Mouse (Mus musculus) activated CD4-positive, CD25-positive, alpha-beta regulatory T cell, adult 4 months (primary cell): ENCODE data around the gene Nxpe2. TPM values are rescaled to one million over a fixed set of nuclear protein-coding genes. Genes with fewer than 3 reads are reported as not detected.
A peak's percentile ranks its signal among the peaks of the same experiment; 100 is the strongest.
"Not testable (repeated sequence)": the region's sequence is repeated elsewhere in the genome, so short reads cannot be mapped to it uniquely, and the experiment has no call there.

Experiments
- ATAC-seq: one replicate; pipeline ENCODE4 v1.8.0; 2017
- polyA plus RNA-seq, 2 experiments: library from polyadenylated mRNA; unstranded; fragments of 100-300 nt; shearing (Covaris generic); gene quantifications; one replicate each; pipeline ENCODE4 v1.2.1; 2017

Gene Nxpe2
- under 1 TPM in 1 of 2 experiments, not detected in 1; 0.24 TPM for polyA plus RNA-seq

DNA sequence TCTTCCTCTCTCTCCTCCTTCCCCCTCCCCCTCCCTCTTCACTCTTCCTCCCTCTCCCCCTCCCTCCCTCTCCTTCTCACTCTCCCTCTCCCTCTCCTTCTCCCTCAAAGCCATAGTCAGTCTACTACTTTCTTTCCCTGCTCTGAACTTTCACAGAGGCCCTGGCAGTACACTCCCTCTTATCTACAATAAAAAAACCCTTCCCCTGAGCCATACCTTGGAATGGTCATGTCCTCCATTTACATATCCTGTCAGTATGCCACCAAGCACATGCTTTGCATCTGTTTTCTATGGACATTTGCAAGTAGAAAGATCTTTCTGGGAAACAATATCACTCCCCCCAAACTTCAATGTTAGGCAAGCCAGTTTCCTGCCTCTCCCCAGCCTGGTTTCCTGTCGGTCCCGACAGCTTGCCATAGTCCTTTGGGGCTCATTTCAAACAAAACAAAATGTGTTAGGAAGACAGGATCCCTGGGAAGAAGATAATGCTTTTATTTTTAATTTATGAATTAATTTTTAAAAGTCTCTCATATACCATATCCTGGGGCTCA lies at the start of gene Nxpe2:
Gene Nxpe2 (minus strand): TSS at position 307 of the 551 bp plus-strand sequence.
- no peak for ATAC-seq

DNA sequence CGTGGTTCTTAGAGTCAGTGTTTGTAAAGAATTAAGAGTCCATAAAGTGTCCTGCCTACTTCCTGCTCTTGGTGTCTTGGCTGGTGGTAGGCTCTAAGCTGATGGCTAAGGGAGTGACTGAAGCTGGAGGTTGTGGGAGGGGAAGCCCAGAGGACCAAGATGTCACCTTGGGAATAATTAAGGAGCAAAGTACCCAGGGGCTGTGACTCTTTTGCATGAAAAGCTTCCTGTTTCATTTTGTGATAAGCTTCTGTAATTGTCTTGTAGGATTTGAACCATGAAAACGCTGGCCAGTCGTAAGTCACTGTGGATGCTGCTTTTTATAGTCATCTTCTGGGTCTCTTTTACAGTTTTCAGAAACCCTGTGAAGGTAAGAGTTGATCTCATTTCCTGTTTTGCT lies 36.7 kb upstream of the Nxpe2 start:
- ATAC-seq = no peak

DNA sequence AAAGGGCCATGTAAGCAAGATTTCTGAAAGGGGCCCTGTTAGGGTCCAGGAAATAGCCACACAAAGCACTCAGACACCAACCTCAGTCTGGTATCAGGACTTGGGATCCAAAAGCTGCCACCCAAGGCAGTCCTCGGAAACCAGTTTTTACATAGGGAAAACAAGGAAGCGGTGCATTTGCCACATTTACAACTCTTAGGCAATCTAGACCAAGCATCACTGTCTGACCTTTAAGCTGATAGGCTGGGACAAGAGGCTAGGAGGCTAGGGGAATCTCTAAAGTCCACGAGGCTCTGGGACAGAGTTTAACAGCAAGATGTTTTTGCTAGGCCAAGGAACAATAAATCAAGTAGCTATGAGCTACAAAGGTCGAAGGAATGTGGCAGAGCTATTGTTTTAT lies 35.2 kb upstream of the Nxpe2 start:
- no peak for ATAC-seq

- no peak for ATAC-seq
Observed at GRCm38 (mm10) chr9:48374357-48374756, 21.1 kb upstream of the Nxpe2 start.

GRCm38 (mm10) chr9:48373232-48373878 lies 20.1 kb upstream of the Nxpe2 start:
- ATAC-seq = no peak

DNA sequence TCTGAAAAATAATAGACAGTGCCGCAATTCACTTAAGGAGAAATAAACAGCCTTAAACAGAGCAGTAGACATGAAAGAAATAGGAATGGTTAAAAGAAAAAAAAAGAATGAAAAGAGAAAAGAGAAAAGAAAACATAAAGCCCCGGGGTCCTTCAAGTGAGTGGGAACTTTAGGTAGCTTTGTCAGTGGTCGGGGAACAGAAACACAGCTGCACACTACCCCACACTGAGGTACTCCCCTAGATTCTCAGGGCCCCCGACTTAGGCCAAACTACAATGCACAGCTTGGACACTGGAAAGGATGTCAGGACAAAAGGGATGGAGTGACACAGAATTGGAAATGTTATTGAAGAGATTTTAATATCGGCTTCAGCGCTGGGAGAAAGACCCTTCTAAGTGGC lies 9.5 kb upstream of the Nxpe2 start:
- ATAC-seq = no peak

DNA sequence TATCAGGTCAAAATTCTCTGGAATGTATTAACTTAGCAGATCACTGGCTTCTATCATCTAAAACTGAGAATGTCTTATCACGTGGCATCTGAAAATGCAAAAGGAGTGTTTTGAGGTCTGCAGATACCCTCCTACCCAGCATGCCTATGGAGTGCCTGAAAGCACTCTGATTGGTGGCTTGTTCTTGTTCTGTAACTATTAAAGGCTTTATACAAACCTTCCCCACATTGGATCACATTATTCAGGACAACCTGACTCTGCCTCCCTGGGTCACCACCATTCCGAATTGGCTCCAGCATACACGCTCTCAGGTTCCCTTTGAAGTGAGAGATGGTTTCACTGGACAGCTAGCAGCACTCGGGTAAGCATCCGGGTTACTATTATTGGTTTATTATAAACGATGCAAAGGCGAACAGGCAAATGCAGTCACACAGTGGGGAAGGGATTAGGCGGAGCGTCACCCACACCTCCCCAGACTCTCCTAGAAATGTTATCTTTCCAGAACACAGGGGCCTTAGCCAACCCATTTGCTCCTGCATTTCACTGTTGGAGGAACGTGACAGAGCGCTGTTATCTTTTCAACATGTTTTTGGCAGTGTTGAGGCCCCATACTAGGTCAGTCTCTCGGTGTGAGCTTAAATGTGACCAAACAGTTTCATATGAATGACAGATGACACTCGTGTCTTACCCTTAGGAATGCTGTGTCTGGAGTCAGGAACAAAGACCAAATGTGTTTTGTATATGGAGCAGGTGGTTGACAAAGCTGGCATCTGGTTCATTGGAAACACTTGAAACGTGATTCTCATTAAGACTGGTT lies 8.8 kb upstream of the Nxpe2 start:
- ATAC-seq = no peak

DNA sequence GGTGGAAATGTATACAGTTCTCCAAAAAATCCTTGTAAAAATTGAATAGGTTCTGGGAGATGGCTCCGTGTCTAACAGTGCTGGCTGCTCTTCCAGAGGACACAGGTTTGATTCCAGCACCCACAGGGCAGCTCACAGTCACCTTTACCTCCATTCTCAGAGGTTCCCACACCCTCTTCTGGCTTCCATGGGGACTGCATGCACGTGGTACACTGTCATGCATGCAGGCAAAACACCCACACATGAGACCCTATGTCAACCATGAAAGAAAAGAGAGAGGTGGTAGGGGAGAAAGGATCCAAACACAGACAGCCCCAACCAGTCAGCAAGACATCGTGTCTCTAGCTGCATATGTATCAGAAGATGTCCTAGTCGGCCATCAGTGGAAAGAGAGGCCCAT lies 7.6 kb upstream of the Nxpe2 start:
- ATAC-seq = no peak

- ATAC-seq = peak; percentile 85
Observed at GRCm38 (mm10) chr9:48357097-48357496, 3.8 kb upstream of the Nxpe2 start.

GRCm38 (mm10) chr9:48354793-48355192 lies 1.5 kb upstream of the Nxpe2 start:
- no peak for ATAC-seq

- no peak for ATAC-seq
Observed at GRCm38 (mm10) chr9:48354122-48354521, 868 bp upstream of the Nxpe2 start.

DNA sequence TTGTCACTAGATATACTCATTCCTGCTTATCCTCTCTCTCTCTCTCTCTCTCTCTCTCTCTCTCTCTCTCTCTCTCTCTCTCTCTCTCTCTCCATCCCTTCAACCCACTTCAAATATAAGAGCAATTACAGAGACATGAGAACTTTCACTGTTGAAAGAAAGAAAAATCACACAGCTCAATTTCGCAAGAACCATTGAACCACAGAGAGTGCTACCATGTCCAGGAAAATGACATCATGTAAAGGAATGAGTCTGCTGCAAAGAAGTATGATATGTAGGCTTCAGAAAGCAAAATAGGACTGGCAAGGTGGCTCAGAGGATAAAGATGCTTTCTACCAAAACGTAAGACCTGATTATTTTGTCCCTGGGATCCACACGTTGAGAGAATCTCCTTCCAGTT lies 7.4 kb downstream of the Nxpe2 start:
- no peak for ATAC-seq

GRCm38 (mm10) chr9:48345456-48345855 lies 7.8 kb downstream of the Nxpe2 start:
- no peak for ATAC-seq

DNA sequence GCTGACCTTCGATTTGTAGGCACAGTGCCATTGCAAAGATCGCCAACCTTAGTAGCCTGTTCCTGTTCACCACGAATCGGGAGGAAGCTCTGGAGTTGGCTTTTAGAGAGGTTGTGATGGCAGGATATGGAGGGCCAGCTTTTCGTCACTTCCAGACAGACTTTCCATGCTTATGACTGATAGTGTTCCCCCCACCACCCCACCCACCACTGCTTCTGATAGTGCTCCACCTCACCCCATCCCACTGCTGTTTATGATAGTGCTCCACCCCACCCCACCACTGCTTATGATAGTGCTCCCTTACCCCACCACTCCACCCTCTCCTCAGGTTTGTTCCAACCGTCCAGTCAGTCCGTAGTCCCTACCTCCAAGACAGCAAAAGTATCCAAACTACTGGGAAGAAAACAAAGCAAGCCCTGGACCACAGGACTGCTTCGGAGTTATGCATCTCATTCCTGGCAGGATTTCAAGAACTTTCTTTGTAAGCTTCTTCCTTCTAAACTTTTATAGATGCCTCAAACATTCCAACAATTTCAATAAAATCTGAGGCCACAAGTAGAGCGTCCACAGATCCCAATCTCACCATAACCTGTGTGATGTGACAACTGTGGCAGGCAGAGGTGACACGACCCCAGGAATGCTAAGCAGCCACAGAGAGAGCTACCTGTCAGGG lies 12.4 kb downstream of the Nxpe2 start:
- ATAC-seq = no peak

DNA sequence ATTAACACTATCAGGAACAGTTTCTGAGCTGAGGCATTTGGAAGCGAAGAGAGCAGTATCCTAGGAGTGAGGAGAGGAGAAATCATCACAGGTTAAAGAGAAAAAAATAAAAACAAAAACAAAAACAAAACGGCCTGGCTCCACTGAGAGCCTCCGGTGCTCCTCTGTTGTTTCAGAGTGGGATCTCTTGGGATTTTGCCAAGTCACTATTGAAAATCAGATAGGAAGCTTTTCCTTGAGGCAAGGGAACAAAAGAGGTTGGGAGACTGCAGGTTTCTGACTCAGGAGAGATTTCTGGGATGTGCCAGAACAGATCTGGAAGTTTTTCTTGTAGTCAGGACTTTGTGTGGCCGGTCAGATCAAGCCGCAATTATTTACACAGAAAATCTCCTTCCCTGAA lies 13.7 kb downstream of the Nxpe2 start:
- no peak for ATAC-seq

GRCm38 (mm10) chr9:48338783-48339455 lies 14.3 kb downstream of the Nxpe2 start:
- ATAC-seq = no peak

- ATAC-seq = no peak
Observed at GRCm38 (mm10) chr9:48329597-48329996, 23.7 kb downstream of the Nxpe2 start.

DNA sequence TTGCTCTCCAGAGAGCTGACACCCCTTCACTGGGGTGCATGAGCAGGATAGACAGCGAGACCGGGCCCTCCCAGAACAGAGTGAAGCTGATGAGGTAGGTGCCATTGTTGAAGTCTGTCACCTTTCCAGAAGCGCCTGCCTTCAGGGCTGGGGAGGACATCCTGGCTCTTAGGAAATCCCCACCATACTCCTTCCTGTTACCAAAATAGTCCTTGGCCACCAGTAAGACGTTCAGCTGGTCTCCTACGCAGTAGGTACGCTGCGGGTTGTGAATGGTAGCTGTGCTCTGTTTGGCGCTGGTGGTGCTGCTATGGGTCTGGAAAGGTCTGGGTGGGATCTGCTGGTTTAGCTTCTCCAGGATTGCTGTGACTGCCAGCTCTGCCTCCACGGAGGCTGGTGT lies 26.9 kb downstream of the Nxpe2 start:
- no peak for ATAC-seq

GRCm38 (mm10) chr9:48315825-48316224 lies 37.4 kb downstream of the Nxpe2 start:
- no peak for ATAC-seq

DNA sequence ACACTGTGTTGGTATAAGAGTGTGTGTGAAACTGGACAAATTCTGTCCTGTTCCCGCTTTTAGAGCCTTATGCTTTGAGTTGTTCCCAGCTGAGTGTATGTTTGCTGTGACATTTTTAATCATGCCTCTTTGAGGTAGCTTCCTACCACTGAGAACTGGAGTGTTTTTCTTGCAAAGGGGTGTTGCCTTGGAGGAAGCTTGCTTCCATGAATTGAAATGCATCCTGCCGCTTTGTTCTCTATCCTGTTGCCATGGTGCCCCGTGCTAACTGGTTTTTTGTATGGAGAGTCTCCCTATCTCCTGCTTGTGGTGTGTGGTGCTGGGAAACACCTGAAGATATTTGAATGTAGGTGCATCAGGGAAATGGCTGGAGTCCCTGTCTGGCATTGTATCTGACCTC lies 39.1 kb downstream of the Nxpe2 start:
- no peak for ATAC-seq

- ATAC-seq = no peak
Observed at GRCm38 (mm10) chr9:48311241-48311640, 42.0 kb downstream of the Nxpe2 start.

DNA sequence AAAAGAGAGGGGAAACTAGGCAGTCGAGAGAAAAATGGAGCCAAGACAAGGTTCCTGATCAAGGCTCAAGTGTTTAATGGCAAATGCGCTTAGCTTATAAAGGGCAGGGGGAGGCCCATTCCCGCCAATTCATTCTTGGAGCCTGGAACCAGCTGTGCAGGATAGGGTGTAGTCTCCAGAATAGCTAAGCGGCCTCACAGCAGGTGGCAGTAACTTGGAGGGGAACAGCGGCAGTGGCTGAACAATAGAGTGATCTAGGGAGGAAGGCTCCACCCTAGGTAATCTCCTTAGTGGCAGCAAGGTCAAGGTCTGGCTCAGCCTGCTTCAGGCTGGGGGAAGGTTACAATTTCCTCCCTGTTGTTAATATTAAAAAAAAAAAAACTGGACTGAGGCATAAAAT lies 49.7 kb downstream of the Nxpe2 start:
- ATAC-seq = not testable (repeated sequence)

- ATAC-seq = no peak
Observed at GRCm38 (mm10) chr9:48298983-48299382, 54.3 kb downstream of the Nxpe2 start.
